Mouse (Mus musculus) cerebellum, adult 2 months (tissue): ENCODE results near the gene Zfp81.
"Not testable (repeated sequence)": the region's sequence is repeated elsewhere in the genome, so short reads cannot be mapped to it uniquely, and the experiment has no call there.

Experiments used
- CTCF ChIP-seq: fragments of 200-500 bp; IDR thresholded peaks from 2 replicates; pipeline ENCODE4 v1.5.1; 2011; ENCODE audit warnings: low read depth, mild to moderate bottlenecking, control low read depth, low read length, moderate library complexity, borderline replicate concordance; ENCODE audit not compliant: insufficient read depth
- POLR2A ChIP-seq: fragments of 200-500 bp; IDR thresholded peaks from 2 replicates; pipeline ENCODE4 v1.6.1; 2011; ENCODE audit warnings: low read length, control low read depth, borderline replicate concordance; ENCODE audit not compliant: insufficient read depth

DNA sequence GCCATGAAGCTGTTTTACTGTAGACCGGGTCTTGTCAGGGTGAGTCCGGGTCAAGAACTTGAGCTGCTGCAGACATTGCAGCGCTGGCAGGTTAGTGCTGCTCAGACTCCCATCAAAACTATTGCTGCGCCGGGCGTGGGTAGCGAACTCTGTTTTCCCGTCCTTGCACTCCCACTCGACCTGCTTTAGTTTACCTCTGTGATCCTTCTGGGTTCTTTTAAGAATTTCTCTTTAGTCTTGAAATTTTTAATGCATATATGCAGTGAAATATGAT lies 68.9 kb downstream of the Zfp81 start:
- TF ChIP-seq CTCF, POLR2A: not testable (repeated sequence)
